Mouse (Mus musculus): ENCODE results near the gene Mknk2. TPM values are rescaled to one million over a fixed set of nuclear protein-coding genes. Genes with fewer than 3 reads are reported as not detected.

The Mknk2 gene
- polyA plus RNA-seq, 1 experiment from 2014 or later: 75.4 TPM

- Histone ChIP-seq H3K4me2 (peak overlapping the region; percentile 62), H3K27ac (peak overlapping the region; percentile 95), H3K36me3 (replicated peaks) (peaks cover 5% of the 10 kb centered on the region; the same call in 1 of the 2 replicates), H3K27me3 (no peaks in the 10 kb centered on the region), H3K9ac (peak overlapping the region; percentile 47), H3K4me3 (replicated peaks) (peak overlapping the region; percentile 92), H3K9me3 (no peaks in the 10 kb centered on the region), H3K4me1 (peaks cover 31% of the 10 kb centered on the region)
- 54% methylated on average over 16 of the region's 16 CpGs for WGBS
- no peak for ATAC-seq (ENCODE audit: low FRiP score)
Observed at GRCm38 (mm10) chr10:80620796-80621689, 56.9 kb downstream of the Mknk2 start.

- 90% methylated on average over 9 of the region's 9 CpGs for WGBS
- ATAC-seq (ENCODE audit: low FRiP score): no peak
- Histone ChIP-seq H3K36me3 (replicated peaks) (peaks cover 8% of the 10 kb centered on the region), H3K4me2 (no peak overlapping the region), H3K27me3 (no peaks in the 10 kb centered on the region), H3K9ac (no peak overlapping the region), H3K9me3 (no peaks in the 10 kb centered on the region), H3K4me3 (replicated peaks) (no peak overlapping the region), H3K4me1 (peaks cover 30% of the 10 kb centered on the region), H3K27ac (no peak overlapping the region)
Observed at GRCm38 (mm10) chr10:80620365-80620764, 57.5 kb downstream of the Mknk2 start.

- H3K9ac ChIP-seq: no peak overlapping the region
- no peak overlapping the region for H3K27ac ChIP-seq
- H3K4me1 ChIP-seq: peaks cover 23% of the 10 kb centered on the region
- no peaks in the 10 kb centered on the region for H3K9me3 ChIP-seq
- no peak overlapping the region for H3K4me3 ChIP-seq (replicated peaks)
- no peaks in the 10 kb centered on the region for H3K27me3 ChIP-seq
- ATAC-seq (ENCODE audit: low FRiP score): no peak
- peaks cover 15% of the 10 kb centered on the region for H3K36me3 ChIP-seq (replicated peaks)
- WGBS: 31% methylated on average over 8 of the region's 8 CpGs
- no peak overlapping the region for H3K4me2 ChIP-seq
Observed at GRCm38 (mm10) chr10:80619465-80620244, 58.3 kb downstream of the Mknk2 start.

- no peak overlapping the region for H3K4me2 ChIP-seq
- no peak overlapping the region for H3K9ac ChIP-seq
- H3K4me1 ChIP-seq: peaks cover 8% of the 10 kb centered on the region
- no peaks in the 10 kb centered on the region for H3K27me3 ChIP-seq
- H3K27ac ChIP-seq: no peak overlapping the region
- no peak overlapping the region for H3K4me3 ChIP-seq (replicated peaks)
- H3K9me3 ChIP-seq: no peaks in the 10 kb centered on the region
- 88% methylated on average over 9 of the region's 9 CpGs for WGBS
- ATAC-seq (ENCODE audit: low FRiP score): no peak
- peaks cover 28% of the 10 kb centered on the region for H3K36me3 ChIP-seq (replicated peaks)
Observed at GRCm38 (mm10) chr10:80618181-80618580, 59.7 kb downstream of the Mknk2 start.

Other genes starting within 250 kb of the Mknk2 start
- 203 and 205 TPM in 2 replicates for gene Tcf3, start 244.5 kb downstream of the Mknk2 start, polyA plus RNA-seq (2016; fragmentation: Nextera tagmentation; extraction: Ambion mirVana)
- 0.68 and 0.83 TPM in 2 replicates for gene Onecut3, start 183.3 kb downstream of the Mknk2 start, polyA plus RNA-seq (2016; fragmentation: Nextera tagmentation; extraction: Ambion mirVana)
- gene Atp8b3, start 139.0 kb downstream of the Mknk2 start, polyA plus RNA-seq (2016; fragmentation: Nextera tagmentation; extraction: Ambion mirVana): 0.46 and 0.64 TPM in 2 replicates
- 31.0 and 36.0 TPM in 2 replicates for gene Rexo1, start 116.6 kb downstream of the Mknk2 start, polyA plus RNA-seq (2016; fragmentation: Nextera tagmentation; extraction: Ambion mirVana)
- gene Klf16, start 100.8 kb downstream of the Mknk2 start, polyA plus RNA-seq (2016; fragmentation: Nextera tagmentation; extraction: Ambion mirVana): 8.7 and 9.5 TPM in 2 replicates
- 84.2 and 89.6 TPM in 2 replicates for gene Abhd17a, start 87.8 kb downstream of the Mknk2 start, polyA plus RNA-seq (2016; fragmentation: Nextera tagmentation; extraction: Ambion mirVana)
- 63.7 and 67.8 TPM in 2 replicates for gene Scamp4, start 75.2 kb downstream of the Mknk2 start, polyA plus RNA-seq (2016; fragmentation: Nextera tagmentation; extraction: Ambion mirVana)
- gene Adat3, start 75.2 kb downstream of the Mknk2 start, polyA plus RNA-seq (2016; fragmentation: Nextera tagmentation; extraction: Ambion mirVana): 5.3 and 6.0 TPM in 2 replicates
- 5.9 and 6.6 TPM in 2 replicates for gene Gm49322, start 72.1 kb downstream of the Mknk2 start, polyA plus RNA-seq (2016; fragmentation: Nextera tagmentation; extraction: Ambion mirVana)
- 146 and 161 TPM in 2 replicates for gene Csnk1g2, start 55.3 kb downstream of the Mknk2 start, polyA plus RNA-seq (2016; fragmentation: Nextera tagmentation; extraction: Ambion mirVana)
- gene Btbd2, start 21.0 kb downstream of the Mknk2 start, polyA plus RNA-seq (2016; fragmentation: Nextera tagmentation; extraction: Ambion mirVana): 84.3 and 85.1 TPM in 2 replicates
- gene Mob3a, start 23.9 kb upstream of the Mknk2 start, polyA plus RNA-seq (2016; fragmentation: Nextera tagmentation; extraction: Ambion mirVana): 52.4 and 54.1 TPM in 2 replicates
- gene Izumo4, start 24.1 kb upstream of the Mknk2 start, polyA plus RNA-seq (2016; fragmentation: Nextera tagmentation; extraction: Ambion mirVana): 20.6 and 21.6 TPM in 2 replicates
- gene Ap3d1, start 64.2 kb upstream of the Mknk2 start, polyA plus RNA-seq (2016; fragmentation: Nextera tagmentation; extraction: Ambion mirVana): 87.5 and 89.3 TPM in 2 replicates
- 27.6 and 28.2 TPM in 2 replicates for gene Dot1l, start 77.1 kb upstream of the Mknk2 start, polyA plus RNA-seq (2016; fragmentation: Nextera tagmentation; extraction: Ambion mirVana)
- 77.1 and 89.4 TPM in 2 replicates for gene Sf3a2, start 120.1 kb upstream of the Mknk2 start, polyA plus RNA-seq (2016; fragmentation: Nextera tagmentation; extraction: Ambion mirVana)
- 152 and 156 TPM in 2 replicates for gene Plekhj1, start 120.5 kb upstream of the Mknk2 start, polyA plus RNA-seq (2016; fragmentation: Nextera tagmentation; extraction: Ambion mirVana)
- 0.15 TPM in 1 of 2 replicates, not detected in the other for gene Amh, start 127.1 kb upstream of the Mknk2 start, polyA plus RNA-seq (2016; fragmentation: Nextera tagmentation; extraction: Ambion mirVana)
- 0.27 and 0.36 TPM in 2 replicates for gene Jsrp1, start 135.4 kb upstream of the Mknk2 start, polyA plus RNA-seq (2016; fragmentation: Nextera tagmentation; extraction: Ambion mirVana)
- 1,463 and 1,490 TPM in 2 replicates for gene Oaz1, start 148.5 kb upstream of the Mknk2 start, polyA plus RNA-seq (2016; fragmentation: Nextera tagmentation; extraction: Ambion mirVana)
- 1.5 and 1.7 TPM in 2 replicates for gene Lingo3, start 165.9 kb upstream of the Mknk2 start, polyA plus RNA-seq (2016; fragmentation: Nextera tagmentation; extraction: Ambion mirVana)
- gene Lsm7, start 177.1 kb upstream of the Mknk2 start, polyA plus RNA-seq (2016; fragmentation: Nextera tagmentation; extraction: Ambion mirVana): 274 and 289 TPM in 2 replicates
- gene Sppl2b, start 177.2 kb upstream of the Mknk2 start, polyA plus RNA-seq (2016; fragmentation: Nextera tagmentation; extraction: Ambion mirVana): 43.3 and 44.0 TPM in 2 replicates
- gene Tmprss9, start 193.7 kb upstream of the Mknk2 start, polyA plus RNA-seq (2016; fragmentation: Nextera tagmentation; extraction: Ambion mirVana): 0.06 and 0.08 TPM in 2 replicates
- gene Timm13, start 222.9 kb upstream of the Mknk2 start, polyA plus RNA-seq (2016; fragmentation: Nextera tagmentation; extraction: Ambion mirVana): 311 and 314 TPM in 2 replicates
- gene Lmnb2, start 240.1 kb upstream of the Mknk2 start, polyA plus RNA-seq (2016; fragmentation: Nextera tagmentation; extraction: Ambion mirVana): 67.7 and 73.8 TPM in 2 replicates